Mouse (Mus musculus) brain, embryonic 18.5 days (tissue): ENCODE results near the gene Wdfy3.

Experiments used
- DNase-seq: peaks from one replicate; pipeline ENCODE4 v3.0.0-alpha.2; 2012; ENCODE audit warnings: low read depth, low spot score

Wdfy3 gene

GRCm38 (mm10) chr5:102055130-102055641, 14.5 kb downstream of the Wdfy3 start:
- no peak for DNase-seq

- no peak for DNase-seq
These were observed 15.1 kb downstream of the Wdfy3 start for GRCm38 (mm10) chr5:102054511-102055093.

GRCm38 (mm10) chr5:102052906-102053305, 16.8 kb downstream of the Wdfy3 start:
- DNase-seq: no peak

GRCm38 (mm10) chr5:102052465-102052864, 17.3 kb downstream of the Wdfy3 start:
- no peak for DNase-seq

- DNase-seq: no peak
These were observed 19.0 kb downstream of the Wdfy3 start for GRCm38 (mm10) chr5:102050677-102051076.

- DNase-seq: no peak
These were observed 21.3 kb downstream of the Wdfy3 start for GRCm38 (mm10) chr5:102048416-102048815.

GRCm38 (mm10) chr5:102046617-102047116, 23.1 kb downstream of the Wdfy3 start:
- DNase-seq: no peak

- DNase-seq: no peak
These were observed 23.8 kb downstream of the Wdfy3 start for GRCm38 (mm10) chr5:102045636-102046616.

GRCm38 (mm10) chr5:102045177-102045576, 24.5 kb downstream of the Wdfy3 start:
- no peak for DNase-seq

GRCm38 (mm10) chr5:102033281-102033680, 36.4 kb downstream of the Wdfy3 start:
- DNase-seq: no peak

GRCm38 (mm10) chr5:102032594-102033240, 37.0 kb downstream of the Wdfy3 start:
- no peak for DNase-seq

- no peak for DNase-seq
These were observed 37.5 kb downstream of the Wdfy3 start for GRCm38 (mm10) chr5:102032191-102032590.

GRCm38 (mm10) chr5:102023376-102023775, 46.3 kb downstream of the Wdfy3 start:
- no peak for DNase-seq

GRCm38 (mm10) chr5:102022018-102022898, 47.5 kb downstream of the Wdfy3 start:
- no peak for DNase-seq

GRCm38 (mm10) chr5:102014235-102014634, 55.5 kb downstream of the Wdfy3 start:
- peak; percentile 32 for DNase-seq

- DNase-seq: no peak
These were observed 55.9 kb downstream of the Wdfy3 start for GRCm38 (mm10) chr5:102013781-102014180.

- DNase-seq: no peak
These were observed 58.8 kb downstream of the Wdfy3 start for GRCm38 (mm10) chr5:102010961-102011360.

- no peak for DNase-seq
These were observed 60.1 kb downstream of the Wdfy3 start for GRCm38 (mm10) chr5:102009606-102010005.

- no peak for DNase-seq
These were observed 61.0 kb downstream of the Wdfy3 start for GRCm38 (mm10) chr5:102008712-102009111.

- DNase-seq: no peak
These were observed 63.3 kb downstream of the Wdfy3 start for GRCm38 (mm10) chr5:102006218-102006941.
